Mouse (Mus musculus): ENCODE measurements at regions not wholly inside any gene's neighbourhood (a gene's known extent, or its start where the extent isn't known, plus 50 kb on each side); places are given as distances from the start of the nearest gene placed in this dataset.
A peak's percentile ranks its signal among the peaks of the same experiment; 100 is the strongest.
"Not testable (repeated sequence)": the region's sequence is repeated elsewhere in the genome, so short reads cannot be mapped to it uniquely, and the experiment has no call there.

GRCm38 (mm10) chr10:96711993-96712392 lies 95.2 kb downstream of the Btg1 start:
- Histone ChIP-seq H3K4me3 (ENCODE audit: insufficient read depth, low read depth, low read length) (no peak overlapping the region), H3K27me3 (replicated peaks; ENCODE audit: control insufficient read depth, insufficient read depth, low read length) (no peaks in the 10 kb centered on the region), H3K27ac (ENCODE audit: insufficient read depth, low read depth, low read length) (no peak overlapping the region), H3K36me3 (ENCODE audit: control insufficient read depth, insufficient read depth, low read length) (no peaks in the 10 kb centered on the region), H3K4me1 (ENCODE audit: control insufficient read depth, insufficient read depth, low read length) (no peaks in the 10 kb centered on the region)
- TF ChIP-seq POLR2A (IDR thresholded peaks at IDR 0.05; ENCODE audit: low read depth, low read length), result no peak
- TF ChIP-seq CTCF (conservative IDR thresholded peaks at IDR 0.05; ENCODE audit: insufficient read depth, insufficient read length, low read depth, low read length), result no peak
- no peak for DNase-seq
- 78% methylated on average over 2 of the region's 2 CpGs for WGBS

- no peak for TF ChIP-seq POLR2A (IDR thresholded peaks at IDR 0.05; ENCODE audit: low read depth, low read length)
- no peak for TF ChIP-seq CTCF (conservative IDR thresholded peaks at IDR 0.05; ENCODE audit: insufficient read depth, insufficient read length, low read depth, low read length)
- DNase-seq, result no peak
- WGBS, result 75% methylated on average over 2 of the region's 2 CpGs
- Histone ChIP-seq H3K4me1 (ENCODE audit: control insufficient read depth, insufficient read depth, low read length) (no peaks in the 10 kb centered on the region), H3K27ac (ENCODE audit: insufficient read depth, low read depth, low read length) (no peak overlapping the region), H3K4me3 (ENCODE audit: insufficient read depth, low read depth, low read length) (no peak overlapping the region), H3K36me3 (ENCODE audit: control insufficient read depth, insufficient read depth, low read length) (no peaks in the 10 kb centered on the region), H3K27me3 (replicated peaks; ENCODE audit: control insufficient read depth, insufficient read depth, low read length) (no peaks in the 10 kb centered on the region)
These were observed 97.9 kb downstream of the Btg1 start for GRCm38 (mm10) chr10:96714702-96715101.

- 91% methylated on average over 7 of the region's 7 CpGs for WGBS
- Histone ChIP-seq H3K27ac (ENCODE audit: insufficient read depth, low read depth, low read length) (no peak overlapping the region), H3K27me3 (replicated peaks; ENCODE audit: control insufficient read depth, insufficient read depth, low read length) (no peaks in the 10 kb centered on the region), H3K36me3 (ENCODE audit: control insufficient read depth, insufficient read depth, low read length) (no peaks in the 10 kb centered on the region), H3K4me3 (ENCODE audit: insufficient read depth, low read depth, low read length) (no peak overlapping the region), H3K4me1 (ENCODE audit: control insufficient read depth, insufficient read depth, low read length) (0 out of 2 replicates have a peak, but pooled peaks cover 2% of the 10 kb centered on the region)
- no peak for DNase-seq
- TF ChIP-seq POLR2A (IDR thresholded peaks at IDR 0.05; ENCODE audit: low read depth, low read length), result no peak
- no peak for TF ChIP-seq CTCF (conservative IDR thresholded peaks at IDR 0.05; ENCODE audit: insufficient read depth, insufficient read length, low read depth, low read length)
These were observed 100.5 kb downstream of the Btg1 start for GRCm38 (mm10) chr10:96717281-96717680.

- not testable (repeated sequence) for H3K4me1 ChIP-seq (ENCODE audit: control insufficient read depth, insufficient read depth, low read length); H3K27ac ChIP-seq (ENCODE audit: insufficient read depth, low read depth, low read length); H3K4me3 ChIP-seq (ENCODE audit: insufficient read depth, low read depth, low read length); H3K27me3 ChIP-seq (replicated peaks; ENCODE audit: control insufficient read depth, insufficient read depth, low read length); DNase-seq; H3K36me3 ChIP-seq (ENCODE audit: control insufficient read depth, insufficient read depth, low read length)
- 95% methylated on average over 7 of the region's 7 CpGs for WGBS
These were observed 101.9 kb downstream of the Btg1 start for GRCm38 (mm10) chr10:96718706-96719105.

- no peaks in the 10 kb centered on the region for H3K36me3 ChIP-seq (ENCODE audit: control insufficient read depth, insufficient read depth, low read length)
- TF ChIP-seq CTCF (conservative IDR thresholded peaks at IDR 0.05; ENCODE audit: insufficient read depth, insufficient read length, low read depth, low read length) (no peak), POLR2A (IDR thresholded peaks at IDR 0.05; ENCODE audit: low read depth, low read length) (no peak)
- 0 out of 2 replicates have a peak, but pooled peaks cover 2% of the 10 kb centered on the region for H3K4me1 ChIP-seq (ENCODE audit: control insufficient read depth, insufficient read depth, low read length)
- H3K27ac ChIP-seq (ENCODE audit: insufficient read depth, low read depth, low read length), result no peak overlapping the region
- DNase-seq, result no peak
- H3K27me3 ChIP-seq (replicated peaks; ENCODE audit: control insufficient read depth, insufficient read depth, low read length), result no peaks in the 10 kb centered on the region
- WGBS, result 71% methylated on average over 7 of the region's 7 CpGs
- H3K4me3 ChIP-seq (ENCODE audit: insufficient read depth, low read depth, low read length), result no peak overlapping the region
These were observed 103.5 kb downstream of the Btg1 start for GRCm38 (mm10) chr10:96720281-96720711.

- Histone ChIP-seq H3K36me3 (ENCODE audit: control insufficient read depth, insufficient read depth, low read length) (no peaks in the 10 kb centered on the region), H3K27ac (ENCODE audit: insufficient read depth, low read depth, low read length) (no peak overlapping the region), H3K27me3 (replicated peaks; ENCODE audit: control insufficient read depth, insufficient read depth, low read length) (no peaks in the 10 kb centered on the region), H3K4me1 (ENCODE audit: control insufficient read depth, insufficient read depth, low read length) (0 out of 2 replicates have a peak, but pooled peaks cover 2% of the 10 kb centered on the region), H3K4me3 (ENCODE audit: insufficient read depth, low read depth, low read length) (no peak overlapping the region)
- WGBS, result 86% methylated on average over 9 of the region's 9 CpGs
- TF ChIP-seq CTCF (conservative IDR thresholded peaks at IDR 0.05; ENCODE audit: insufficient read depth, insufficient read length, low read depth, low read length), result no peak
- no peak for DNase-seq
These were observed 104.3 kb downstream of the Btg1 start for GRCm38 (mm10) chr10:96720956-96721688.

- no peak for TF ChIP-seq POLR2A (IDR thresholded peaks at IDR 0.05; ENCODE audit: low read depth, low read length)
- no peak for TF ChIP-seq CTCF (conservative IDR thresholded peaks at IDR 0.05; ENCODE audit: insufficient read depth, insufficient read length, low read depth, low read length)
- H3K4me3 ChIP-seq (ENCODE audit: insufficient read depth, low read depth, low read length), result no peak overlapping the region
- 0 out of 2 replicates have a peak, but pooled peaks cover 2% of the 10 kb centered on the region for H3K4me1 ChIP-seq (ENCODE audit: control insufficient read depth, insufficient read depth, low read length)
- H3K27ac ChIP-seq (ENCODE audit: insufficient read depth, low read depth, low read length), result no peak overlapping the region
- H3K36me3 ChIP-seq (ENCODE audit: control insufficient read depth, insufficient read depth, low read length), result no peaks in the 10 kb centered on the region
- 39% methylated on average over 9 of the region's 9 CpGs for WGBS
- DNase-seq, result peak; percentile 71
- H3K27me3 ChIP-seq (replicated peaks; ENCODE audit: control insufficient read depth, insufficient read depth, low read length), result no peaks in the 10 kb centered on the region
These were observed 105.7 kb downstream of the Btg1 start for GRCm38 (mm10) chr10:96722491-96722890.

Measured in kidney, adult 2 months (tissue).